Mouse (Mus musculus) layer of hippocampus, postnatal 14 days (tissue): Measurements from ENCODE around the gene Gjc2. TPM values are rescaled to one million over a fixed set of nuclear protein-coding genes. Genes with fewer than 3 reads are reported as not detected.

Experiments
- DNase-seq, 2 experiments: peaks; one replicate each; pipeline ENCODE4 v3.0.0; 2021 to 2022; ENCODE audit warnings: low spot score in 2 of 2, mixed read lengths in 1 of 2
- total RNA-seq, 2 experiments: library from RNA; stranded (reverse); gene quantifications; 2 replicates each; pipeline ENCODE4 v1.2.3; 2021

Gene Gjc2
- total RNA-seq, 2 experiments from 2014 or later = 20.6 to 21.1 TPM

- peak in 1 of 2 experiments; percentile 9 for DNase-seq
Observed at GRCm38 (mm10) chr11:59162443-59163254, 20.4 kb downstream of the Gjc2 start.

- peak in 1 of 2 experiments; percentile 16 for DNase-seq
Observed at GRCm38 (mm10) chr11:59161398-59161797, 21.6 kb downstream of the Gjc2 start.

- no peak for DNase-seq
Observed at GRCm38 (mm10) chr11:59159558-59159957, 23.5 kb downstream of the Gjc2 start.

GRCm38 (mm10) chr11:59159099-59159498, 23.9 kb downstream of the Gjc2 start:
- DNase-seq = no peak

GRCm38 (mm10) chr11:59155900-59156299, 27.1 kb downstream of the Gjc2 start:
- no peak for DNase-seq

- no peak for DNase-seq
Observed at GRCm38 (mm10) chr11:59154220-59154619, 28.8 kb downstream of the Gjc2 start.

- DNase-seq = no peak
Observed at GRCm38 (mm10) chr11:59151729-59152128, 31.3 kb downstream of the Gjc2 start.

- DNase-seq = no peak
Observed at GRCm38 (mm10) chr11:59149302-59149701, 33.7 kb downstream of the Gjc2 start.

GRCm38 (mm10) chr11:59142962-59143361, 40.1 kb downstream of the Gjc2 start:
- DNase-seq = no peak

- DNase-seq = no peak
Observed at GRCm38 (mm10) chr11:59141772-59142370, 41.1 kb downstream of the Gjc2 start.

- DNase-seq = no peak
Observed at GRCm38 (mm10) chr11:59138537-59139486, 44.2 kb downstream of the Gjc2 start.

GRCm38 (mm10) chr11:59136994-59137706, 45.9 kb downstream of the Gjc2 start:
- DNase-seq = no peak

- DNase-seq = no peak
Observed at GRCm38 (mm10) chr11:59135904-59136452, 47.0 kb downstream of the Gjc2 start, which contains the start of gene Obscn. Gene Obscn (minus strand): TSS chr11:59136402.

GRCm38 (mm10) chr11:59135051-59135820, 47.8 kb downstream of the Gjc2 start:
- DNase-seq = no peak

- no peak for DNase-seq
Observed at GRCm38 (mm10) chr11:59134373-59134997, 48.5 kb downstream of the Gjc2 start.

GRCm38 (mm10) chr11:59132065-59132464, 50.9 kb downstream of the Gjc2 start:
- no peak for DNase-seq

GRCm38 (mm10) chr11:59131348-59131919, 51.6 kb downstream of the Gjc2 start:
- no peak for DNase-seq

- no peak for DNase-seq
Observed at GRCm38 (mm10) chr11:59130782-59131181, 52.2 kb downstream of the Gjc2 start.
